Mouse (Mus musculus) limb, embryonic 15.5 days (tissue): Measurements from ENCODE around the gene Inava. TPM values are rescaled to one million over a fixed set of nuclear protein-coding genes. Genes with fewer than 3 reads are reported as not detected.
A peak's percentile ranks its signal among the peaks of the same experiment; 100 is the strongest.

Experiments
- ATAC-seq: fragments of 200-750 bp; cut with Nextera tagmentation; 2 replicates; pipeline ENCODE4 v1.8.0; 2017; ENCODE audit warnings: low read depth, moderate TSS enrichment; ENCODE audit not compliant: insufficient number of reproducible peaks, low FRiP score, low TSS enrichment
- H3K27ac ChIP-seq: fragments of 300-500 bp; sonication (generic); 2 replicates; pipeline ENCODE4 v1.5.1; 2015; ENCODE audit warnings: moderate library complexity, mild to moderate bottlenecking, inconsistent platforms
- H3K27me3 ChIP-seq: fragments of 300-500 bp; sonication (generic); 2 replicates; pipeline ENCODE4 v1.6.1; 2015; ENCODE audit warnings: inconsistent platforms
- H3K36me3 ChIP-seq: fragments of 300-500 bp; sonication (generic); 2 replicates; pipeline ENCODE4 v1.6.1; 2015; ENCODE audit warnings: inconsistent platforms
- H3K4me1 ChIP-seq: fragments of 300-500 bp; sonication (generic); 2 replicates; pipeline ENCODE4 v1.6.1; 2015; ENCODE audit warnings: inconsistent platforms
- H3K4me2 ChIP-seq: fragments of 300-500 bp; sonication (generic); 2 replicates; pipeline ENCODE4 v1.6.1; 2015; ENCODE audit warnings: mild to moderate bottlenecking, inconsistent platforms
- H3K4me3 ChIP-seq: fragments of 300-500 bp; sonication (generic); 2 replicates; pipeline ENCODE4 v1.5.1; 2015; ENCODE audit warnings: mild to moderate bottlenecking, inconsistent platforms
- H3K9ac ChIP-seq: fragments of 300-500 bp; sonication (generic); 2 replicates; pipeline ENCODE4 v1.6.1; 2015; ENCODE audit warnings: inconsistent platforms
- H3K9me3 ChIP-seq: fragments of 300-500 bp; sonication (generic); 2 replicates; pipeline ENCODE4 v1.6.1; 2016; ENCODE audit warnings: inconsistent platforms
- WGBS: fragments of 180-500 bp; shearing (Covaris S2); methylation state at CpG from one replicate; pipeline ENCODE4 v1.1.7; 2015; 5-methylcytosine and 5-hydroxymethylcytosine counted together
- polyA plus RNA-seq: library from polyadenylated mRNA; unstranded; fragments of >200 nt; fragmentation: Nextera tagmentation; extraction: Ambion mirVana; gene quantifications from 2 replicates; pipeline ENCODE4 v1.2.1, GENCODE M21; 2015

Inava gene
- polyA plus RNA-seq, 1 experiment from 2014 or later: 15.8 TPM

GRCm38 (mm10) chr1:136190033-136190432, 44.0 kb downstream of the Inava start:
- 89% methylated on average over 5 of the region's 5 CpGs for WGBS
- Histone ChIP-seq H3K4me2 (no peak overlapping the region), H3K27me3 (no peaks in the 10 kb centered on the region), H3K36me3 (no peaks in the 10 kb centered on the region), H3K9ac (no peak overlapping the region), H3K4me1 (no peaks in the 10 kb centered on the region), H3K4me3 (no peak overlapping the region), H3K9me3 (no peaks in the 10 kb centered on the region), H3K27ac (no peak overlapping the region)
- ATAC-seq: no peak

GRCm38 (mm10) chr1:136179511-136180001, 54.5 kb downstream of the Inava start:
- Histone ChIP-seq H3K4me1 (peaks cover under 1% of the 10 kb centered on the region; the same call in 1 of the 2 replicates), H3K36me3 (peaks cover 7% of the 10 kb centered on the region; the same call in 1 of the 2 replicates), H3K9ac (no peak overlapping the region), H3K27me3 (no peaks in the 10 kb centered on the region), H3K4me3 (no peak overlapping the region), H3K9me3 (no peaks in the 10 kb centered on the region), H3K4me2 (no peak overlapping the region), H3K27ac (no peak overlapping the region)
- no peak for ATAC-seq
- 70% methylated on average over 2 of the region's 2 CpGs for WGBS

GRCm38 (mm10) chr1:136178741-136179140, 55.3 kb downstream of the Inava start:
- Histone ChIP-seq H3K9me3 (no peaks in the 10 kb centered on the region), H3K4me3 (no peak overlapping the region), H3K27me3 (no peaks in the 10 kb centered on the region), H3K27ac (no peak overlapping the region), H3K4me1 (peaks cover 8% of the 10 kb centered on the region), H3K9ac (no peak overlapping the region), H3K4me2 (no peak overlapping the region), H3K36me3 (peaks cover 7% of the 10 kb centered on the region; the same call in 1 of the 2 replicates)
- 54% methylated on average over 6 of the region's 6 CpGs for WGBS
- no peak for ATAC-seq

- Histone ChIP-seq H3K27me3 (no peaks in the 10 kb centered on the region), H3K36me3 (peaks cover 18% of the 10 kb centered on the region), H3K4me2 (no peak overlapping the region), H3K4me1 (peaks cover 12% of the 10 kb centered on the region), H3K4me3 (no peak overlapping the region), H3K9me3 (no peaks in the 10 kb centered on the region), H3K9ac (no peak overlapping the region), H3K27ac (no peak overlapping the region)
- no peak for ATAC-seq
- 75% methylated on average over 2 of the region's 2 CpGs for WGBS
Observed at GRCm38 (mm10) chr1:136177085-136177484, 57.0 kb downstream of the Inava start.

- ATAC-seq: no peak
- Histone ChIP-seq H3K4me3 (no peak overlapping the region), H3K9ac (no peak overlapping the region), H3K9me3 (no peaks in the 10 kb centered on the region), H3K4me1 (peaks cover 12% of the 10 kb centered on the region), H3K4me2 (no peak overlapping the region), H3K27me3 (no peaks in the 10 kb centered on the region), H3K27ac (no peak overlapping the region), H3K36me3 (peaks cover 30% of the 10 kb centered on the region)
- WGBS: 36% methylated on average over 6 of the region's 6 CpGs
Observed at GRCm38 (mm10) chr1:136175183-136175582, 58.9 kb downstream of the Inava start.

- Histone ChIP-seq H3K36me3 (peaks cover 30% of the 10 kb centered on the region), H3K27ac (no peak overlapping the region), H3K4me3 (no peak overlapping the region), H3K4me1 (peaks cover 14% of the 10 kb centered on the region), H3K4me2 (peak overlapping the region; percentile 24; the same call in 1 of the 2 replicates), H3K27me3 (no peaks in the 10 kb centered on the region), H3K9ac (no peak overlapping the region), H3K9me3 (no peaks in the 10 kb centered on the region)
- 23% methylated on average over 13 of the region's 13 CpGs for WGBS
- ATAC-seq: no peak
Observed at GRCm38 (mm10) chr1:136174101-136174606, 59.9 kb downstream of the Inava start.

GRCm38 (mm10) chr1:136172696-136173095, 61.4 kb downstream of the Inava start:
- peaks cover 30% of the 10 kb centered on the region for H3K36me3 ChIP-seq
- no peaks in the 10 kb centered on the region for H3K9me3 ChIP-seq
- H3K9ac ChIP-seq: no peak overlapping the region
- ATAC-seq: no peak
- H3K4me3 ChIP-seq: no peak overlapping the region
- H3K4me1 ChIP-seq: peaks cover 14% of the 10 kb centered on the region
- no peak overlapping the region for H3K27ac ChIP-seq
- 68% methylated on average over 12 of the region's 12 CpGs for WGBS
- H3K27me3 ChIP-seq: no peaks in the 10 kb centered on the region
- no peak overlapping the region for H3K4me2 ChIP-seq

GRCm38 (mm10) chr1:136170109-136170508, 64.0 kb downstream of the Inava start:
- no peak overlapping the region for H3K4me2 ChIP-seq
- whole genome bisulfite sequencing: 6% methylated on average over 5 of the region's 5 CpGs
- ATAC-seq: peak; percentile 16; the same call in 1 of the 2 replicates

GRCm38 (mm10) chr1:136167657-136168056, 66.4 kb downstream of the Inava start:
- Histone ChIP-seq H3K36me3 (peaks cover 32% of the 10 kb centered on the region), H3K4me3 (no peak overlapping the region), H3K9ac (no peak overlapping the region), H3K4me2 (no peak overlapping the region), H3K9me3 (no peaks in the 10 kb centered on the region), H3K27me3 (no peaks in the 10 kb centered on the region), H3K27ac (no peak overlapping the region), H3K4me1 (peaks cover 2% of the 10 kb centered on the region; the same call in 1 of the 2 replicates)
- ATAC-seq: no peak
- 67% methylated on average over 8 of the region's 8 CpGs for WGBS

More at GRCm38 (mm10) chr1:136170109-136170508, 64.0 kb downstream of the Inava start:
- no peak overlapping the region for H3K27ac ChIP-seq
- H3K36me3 ChIP-seq: peaks cover 23% of the 10 kb centered on the region
- no peaks in the 10 kb centered on the region for H3K27me3 ChIP-seq
- H3K4me3 ChIP-seq: no peak overlapping the region
- H3K9me3 ChIP-seq: no peaks in the 10 kb centered on the region
- no peak overlapping the region for H3K9ac ChIP-seq
- H3K4me1 ChIP-seq: peaks cover 14% of the 10 kb centered on the region

- no peak overlapping the region for H3K4me3 ChIP-seq
- WGBS: 69% methylated on average over 2 of the region's 2 CpGs
- ATAC-seq: no peak
- H3K27me3 ChIP-seq: no peaks in the 10 kb centered on the region
- H3K4me1 ChIP-seq: peaks cover 6% of the 10 kb centered on the region; the same call in 1 of the 2 replicates
- no peaks in the 10 kb centered on the region for H3K9me3 ChIP-seq
- H3K4me2 ChIP-seq: no peak overlapping the region
- H3K36me3 ChIP-seq: peaks cover 15% of the 10 kb centered on the region
- no peak overlapping the region for H3K9ac ChIP-seq
- no peak overlapping the region for H3K27ac ChIP-seq
Observed at GRCm38 (mm10) chr1:136165436-136165835, 68.6 kb downstream of the Inava start.
